Comparison of ENCODE assay signal across 21 mouse cellular contexts in the genomic region with DNA sequence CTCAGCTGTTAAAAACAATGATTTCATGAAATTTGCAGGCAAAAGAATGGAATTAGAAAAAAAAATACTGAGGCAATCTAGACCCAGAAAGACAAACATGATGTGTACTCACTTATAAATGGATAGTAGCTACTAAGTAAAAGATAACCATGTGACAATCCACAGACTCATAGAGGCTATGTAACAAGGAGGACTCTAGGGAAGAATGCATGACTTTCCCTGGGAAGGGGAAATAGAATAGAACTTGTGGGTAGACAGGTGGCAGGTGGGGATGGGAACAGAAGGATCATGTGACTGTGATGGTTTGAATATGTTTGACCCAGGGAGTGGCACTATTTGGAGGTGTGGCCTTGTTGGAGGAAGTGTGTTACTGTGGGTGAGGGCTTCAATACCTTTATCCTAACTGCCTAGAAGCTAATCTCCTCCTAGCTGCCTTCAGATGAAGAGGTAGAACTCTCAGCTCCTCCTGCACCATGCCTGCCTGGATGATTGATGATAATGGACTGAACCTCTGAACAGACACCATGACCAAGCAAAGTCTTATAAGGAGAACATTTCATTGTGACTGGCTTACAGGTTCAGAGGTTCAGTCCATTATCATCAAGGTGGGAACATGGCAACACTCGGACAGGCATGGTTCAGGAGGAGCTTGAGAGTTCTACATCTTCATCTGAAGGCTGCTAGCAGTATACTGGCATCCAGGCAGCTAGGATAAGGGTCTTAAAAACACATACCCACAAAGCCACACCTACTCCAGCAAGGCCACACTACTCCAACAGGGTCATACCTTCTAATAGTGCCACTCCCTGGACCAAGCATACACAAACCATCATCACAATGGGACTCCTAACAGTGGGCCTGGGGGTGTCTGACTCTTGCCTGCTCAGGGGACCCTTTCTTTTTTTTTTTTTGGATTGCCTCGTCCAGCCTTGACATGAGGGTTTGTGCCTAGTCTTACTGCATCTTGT.
DNase-seq lines count a peak whose midpoint lies in the region; ATAC-seq lines count a peak whose summit lies in the region.
"Had no signal": no experiment of that assay in that cellular context is flagged by ENCODE, and none has a peak within 500 bp of the region (broad histone marks: within the 10 kb centered on the region; RNA-seq: fewer than 3 reads in every experiment).

No protein-coding gene starts in this region.

- peaks cover 40% of the 10 kb centered on the region for H3K4me1 ChIP-seq in liver, embryonic 13.5 days (replicated peaks)
- no peaks in the 10 kb centered on the region for H3K4me1 ChIP-seq in stomach, embryonic 15.5 days
- H3K4me1 ChIP-seq: megakaryocyte, embryonic 14.5 days had no signal

- WGBS in liver, embryonic 13.5 days (ENCODE audit: insufficient replicate concordance) = 46% methylated on average over 2 of the region's 2 CpGs
- WGBS in stomach, embryonic 15.5 days = 70% methylated on average over 2 of the region's 2 CpGs

- H3K9ac ChIP-seq in liver, embryonic 13.5 days = no peak overlapping the region
- H3K9ac ChIP-seq in stomach, embryonic 15.5 days = no peak overlapping the region
- H3K9ac ChIP-seq: forebrain, embryonic 15.5 days had no signal

- no peaks in the 10 kb centered on the region for H3K27me3 ChIP-seq in liver, embryonic 13.5 days
- H3K27me3 ChIP-seq in stomach, embryonic 15.5 days (replicated peaks) = no peaks in the 10 kb centered on the region
- H3K27me3 ChIP-seq: forebrain, embryonic 15.5 days; megakaryocyte, embryonic 14.5 days had no signal

- H3K4me2 ChIP-seq in liver, embryonic 13.5 days = 0 out of 2 replicates have a peak overlapping the region, but pooled peaks have one; percentile 1
- H3K4me2 ChIP-seq in stomach, embryonic 15.5 days = no peak overlapping the region
- H3K4me2 ChIP-seq: forebrain, embryonic 15.5 days had no signal

- peak; percentile 47; the same call in 1 of the 2 replicates for ATAC-seq in common myeloid progenitor, adult 5-6 weeks (replicated peaks; ENCODE audit: low read depth, poor library complexity, severe bottlenecking)
- peak; percentile 99 for ATAC-seq in liver, embryonic 13.5 days (ENCODE audit: low read depth)
- ATAC-seq in stomach, embryonic 15.5 days (ENCODE audit: insufficient read depth, low FRiP score, low read depth) = peak; percentile 72; the same call in 1 of the 2 replicates
- ATAC-seq: forebrain, embryonic 15.5 days had no signal

- H3K4me3 ChIP-seq in liver, embryonic 13.5 days (replicated peaks) = no peak overlapping the region
- no peak overlapping the region for H3K4me3 ChIP-seq in stomach, embryonic 15.5 days (replicated peaks)
- H3K4me3 ChIP-seq: erythroblast, embryonic 14.5 days; forebrain, embryonic 15.5 days; heart, adult 2 months; hindbrain, embryonic 10.5 days; megakaryocyte, embryonic 14.5 days had no signal

- peak; percentile 35 for DNase-seq in c-Kit-negative CD71-positive TER-119-positive erythroid progenitor cells, embryonic 14.5 days (ENCODE audit: low read depth, low spot score)
- DNase-seq in liver, embryonic 13.5 days = peak; percentile 66
- DNase-seq in adrenal gland, postnatal 25 days = no peak
- DNase-seq in adipocyte (ENCODE audit: low spot score) = no peak
- DNase-seq in cerebellum, adult 18-20 months = no peak
- DNase-seq: adrenal gland, postnatal 10 days; cerebellum, adult 8-10 months; gastrocnemius, postnatal 14 days; heart, adult 2 months; kidney, adult 8-10 months; kidney, postnatal 25 days; left cerebral cortex, postnatal 4 days; lung, postnatal 14 days; right cerebral cortex, adult 18-20 months; thymus, adult 18-20 months had no signal

- peak overlapping the region; percentile 80 for H3K27ac ChIP-seq in liver, embryonic 13.5 days
- no peak overlapping the region for H3K27ac ChIP-seq in stomach, embryonic 15.5 days
- H3K27ac ChIP-seq: forebrain, embryonic 15.5 days; heart, adult 2 months; hindbrain, embryonic 10.5 days had no signal

- H3K36me3 ChIP-seq in liver, embryonic 13.5 days = no peaks in the 10 kb centered on the region
- H3K36me3 ChIP-seq in stomach, embryonic 15.5 days = no peaks in the 10 kb centered on the region
- H3K36me3 ChIP-seq: forebrain, embryonic 15.5 days; hindbrain, embryonic 10.5 days had no signal

- no peaks in the 10 kb centered on the region for H3K9me3 ChIP-seq in liver, embryonic 13.5 days (replicated peaks)
- no peaks in the 10 kb centered on the region for H3K9me3 ChIP-seq in stomach, embryonic 15.5 days
- H3K9me3 ChIP-seq: forebrain, embryonic 15.5 days; hindbrain, embryonic 10.5 days; megakaryocyte, embryonic 14.5 days had no signal

Comparison
In these comparisons a context has a peak if more than half of its experiments do, and no peak if none do; other contexts are left out.
1. DNase-seq: peak in c-Kit-negative CD71-positive TER-119-positive erythroid progenitor cells, embryonic 14.5 days (single experiment) and liver, embryonic 13.5 days (single experiment); none in adrenal gland, postnatal 25 days (single experiment), adipocyte (single experiment) and cerebellum, adult 18-20 months (0 of 2).
2. ATAC-seq: peak in every context shown above with its lines; median percentile 99 in liver, embryonic 13.5 days; 72 in stomach, embryonic 15.5 days; 47 in common myeloid progenitor, adult 5-6 weeks.